In the genomic region with DNA sequence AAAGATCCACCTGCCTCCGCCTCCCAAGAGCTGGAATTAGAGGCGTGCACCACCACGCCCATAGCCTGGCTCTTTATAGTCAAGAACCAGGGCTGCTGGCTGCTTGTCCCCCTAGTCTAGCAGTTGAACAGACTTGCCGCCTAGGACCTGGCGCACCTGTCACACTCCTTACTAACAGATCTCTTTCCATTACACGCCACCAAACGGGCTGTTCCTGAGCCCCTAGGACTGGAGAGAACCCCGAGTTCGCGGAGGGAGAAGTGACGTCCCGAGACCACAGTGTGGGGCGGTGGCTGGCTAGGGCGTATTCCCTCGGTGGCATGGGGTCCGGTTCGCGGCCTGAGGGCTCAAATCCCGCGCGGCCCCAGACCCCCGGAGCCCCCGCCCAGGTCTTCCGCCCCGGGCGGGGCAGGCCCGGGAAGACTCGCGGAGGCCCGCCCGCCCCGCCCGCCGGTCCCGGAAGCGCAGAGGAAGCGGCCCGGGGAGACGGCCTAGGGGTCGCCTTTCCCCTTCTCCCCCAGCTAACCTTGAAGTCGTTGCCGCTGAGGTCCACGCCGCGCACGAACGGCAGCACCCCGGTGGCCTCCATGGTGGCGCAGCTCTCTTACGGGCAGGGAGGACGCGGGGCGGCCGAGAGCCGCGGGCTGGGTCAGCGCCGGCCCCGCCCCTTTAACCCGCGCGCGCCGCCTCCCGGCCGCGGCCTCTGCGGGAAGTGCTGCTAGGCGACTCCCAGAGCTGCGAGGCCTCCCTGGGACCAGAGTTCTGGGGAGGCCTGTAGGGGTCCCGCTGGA, we compare ENCODE assay signal across 8 mouse cellular contexts. TPM values are rescaled to one million over a fixed set of nuclear protein-coding genes. Genes with fewer than 3 reads are reported as not detected.
DNase-seq lines count a peak whose midpoint lies in the region; ATAC-seq and TF ChIP-seq lines count a peak whose summit lies in the region.

Gene Flii, minus strand, starts transcription at position 663 of the 791 bp plus-strand sequence.

- no peaks in the 10 kb centered on the region for H3K9me3 ChIP-seq in hindbrain, postnatal 0 days (ENCODE audit: low read length)

- peak within 1 kb of the TSS; percentile 91 for H3K4me3 ChIP-seq in hindbrain, postnatal 0 days (ENCODE audit: low read length)

- peaks cover 43% of the 10 kb centered on the region for H3K36me3 ChIP-seq in hindbrain, postnatal 0 days (ENCODE audit: insufficient read depth, low read length)

- peaks cover 14% of the 10 kb centered on the region for H3K4me1 ChIP-seq in hindbrain, postnatal 0 days (ENCODE audit: insufficient read depth, low read length)

- peak within 1 kb of the TSS; percentile 92 for H3K27ac ChIP-seq in hindbrain, postnatal 0 days

- intact Hi-C loops in left cerebral cortex, postnatal 10 days (cut with DNase I), result no loop called here

- peak; percentile 58 for ATAC-seq in activated CD4-positive, CD25-positive, alpha-beta regulatory T cell, adult 4 months
- ATAC-seq in common myeloid progenitor, adult 5-6 weeks (replicated peaks; ENCODE audit: low read depth, poor library complexity, severe bottlenecking), result peak; percentile 34
- peak; percentile 77 for ATAC-seq in hindbrain, postnatal 0 days
- peak; percentile 57 for ATAC-seq in megakaryocyte progenitor cell, adult 5-6 weeks (replicated peaks; ENCODE audit: poor library complexity)

- H3K9ac ChIP-seq in hindbrain, postnatal 0 days (replicated peaks; ENCODE audit: low read length), result peak within 1 kb of the TSS; percentile 85

- H3K4me2 ChIP-seq in hindbrain, postnatal 0 days (ENCODE audit: low read depth, low read length), result peak within 1 kb of the TSS; percentile 72

- DNase-seq in gastrocnemius, adult 8-10 months (ENCODE audit: low spot score in 2 of 2), result peak; percentile 78 to 82
- DNase-seq in hindbrain, postnatal 0 days (ENCODE audit: low spot score), result peak; percentile 82
- DNase-seq in left cerebral cortex, postnatal 10 days (ENCODE audit: extremely low spot score in 1 of 2, low spot score in 2 of 2), result peak; percentile 57 to 88
- peak; percentile 78 for DNase-seq in right cerebral cortex, postnatal 14 days
- DNase-seq in urinary bladder, postnatal 36 days (ENCODE audit: low spot score in 2 of 2), result peak; percentile 80 to 81

- no peaks in the 10 kb centered on the region for H3K27me3 ChIP-seq in hindbrain, postnatal 0 days (ENCODE audit: insufficient read depth, low read length)

- peak; percentile 58 for TF ChIP-seq CTCF in hindbrain, postnatal 0 days (IDR thresholded peaks at IDR 0.05; ENCODE audit: low read depth)

- WGBS in hindbrain, postnatal 0 days, result under 1% methylated on average over 64 of the region's 71 CpGs

RNA-seq across cellular contexts. Expression of gene Flii, which starts in this region (rescaled TPM):
- 10 to 100 TPM; 65.2 to 84.7 TPM for polyA plus RNA-seq in activated CD4-positive, CD25-positive, alpha-beta regulatory T cell, adult 4 months (2017; shearing (Covaris generic))
- total RNA-seq in common myeloid progenitor, adult 5-6 weeks (2017), result 83.6 and 129 TPM in 2 replicates
- 100 to 1,000 TPM in 2 of 4 experiments, 10 to 100 TPM in 2; 96.0 to 116 (median 101) TPM for total RNA-seq in gastrocnemius, adult 8-10 months (2022)
- 77.1 and 112 TPM in 2 replicates for total RNA-seq in hindbrain, postnatal 0 days (2014; rRNA removed)
- polyA plus RNA-seq in hindbrain, postnatal 0 days (2015; fragmentation: Nextera tagmentation; extraction: Ambion mirVana), result 39.9 and 42.7 TPM in 2 replicates
- total RNA-seq in left cerebral cortex, postnatal 10 days (2021), result 10 to 100 TPM; 48.5 to 59.6 TPM
- 62.6 and 80.2 TPM in 2 replicates for total RNA-seq in megakaryocyte progenitor cell, adult 5-6 weeks (2015)
- 133 and 138 TPM in 2 replicates for total RNA-seq in megakaryocyte progenitor cell, adult 5-6 weeks (2017)

Comparison
In these comparisons a context has a peak if more than half of its experiments do, and no peak if none do; other contexts are left out.
1. Peak in every context shown above with its lines: DNase-seq, ATAC-seq, H3K4me3 ChIP-seq and H3K27ac ChIP-seq.